Mouse (Mus musculus) stomach, embryonic 16.5 days (tissue): ENCODE data around the gene Zfp184. TPM values are rescaled to one million over a fixed set of nuclear protein-coding genes. Genes with fewer than 3 reads are reported as not detected.
A peak's percentile ranks its signal among the peaks of the same experiment; 100 is the strongest.
"Not testable (repeated sequence)": the region's sequence is repeated elsewhere in the genome, so short reads cannot be mapped to it uniquely, and the experiment has no call there.

Source experiments
- ATAC-seq: fragments of 200-750 bp; cut with Nextera tagmentation; 2 replicates; pipeline ENCODE4 v1.8.0; 2017; ENCODE audit warnings: moderate number of reproducible peaks, moderate TSS enrichment; ENCODE audit not compliant: insufficient read depth, low FRiP score
- H3K27ac ChIP-seq: fragments of 300-500 bp; sonication (generic); 2 replicates; pipeline ENCODE4 v1.5.1; 2014; ENCODE audit warnings: low read length
- H3K27me3 ChIP-seq: fragments of 300-500 bp; sonication (generic); 2 replicates; pipeline ENCODE4 v1.6.1; 2014; ENCODE audit warnings: low read length, control low read depth, mixed read lengths; ENCODE audit not compliant: control insufficient read depth, insufficient read depth
- H3K36me3 ChIP-seq: fragments of 300-500 bp; sonication (generic); 2 replicates; pipeline ENCODE4 v1.6.1; 2014; ENCODE audit warnings: low read length; ENCODE audit not compliant: control insufficient read depth, insufficient read depth
- H3K4me1 ChIP-seq: fragments of 300-500 bp; sonication (generic); 2 replicates; pipeline ENCODE4 v1.6.1; 2014; ENCODE audit warnings: low read length, control low read depth, mixed read lengths; ENCODE audit not compliant: control insufficient read depth, insufficient read depth
- H3K4me2 ChIP-seq: fragments of 300-500 bp; sonication (generic); 2 replicates; pipeline ENCODE4 v1.6.1; 2014; ENCODE audit warnings: low read depth, low read length, mixed read lengths
- H3K4me3 ChIP-seq: fragments of 300-500 bp; sonication (generic); replicated peaks from 2 replicates; pipeline ENCODE4 v1.5.1; 2014; ENCODE audit warnings: mild to moderate bottlenecking, low read length
- H3K9ac ChIP-seq: fragments of 300-500 bp; sonication (generic); 2 replicates; pipeline ENCODE4 v1.6.1; 2014; ENCODE audit warnings: low read length
- H3K9me3 ChIP-seq: fragments of 300-500 bp; sonication (generic); replicated peaks from 2 replicates; pipeline ENCODE4 v1.6.1; 2016; ENCODE audit warnings: low read length, control low read depth; ENCODE audit not compliant: control insufficient read depth
- WGBS: fragments of 180-500 bp; shearing (Covaris S2); extraction: QIAGEN DNeasy Blood & Tissue Kit; methylation state at CpG from one replicate; pipeline ENCODE4 v1.1.7; 2014; 5-methylcytosine and 5-hydroxymethylcytosine counted together
- polyA plus RNA-seq: library from polyadenylated mRNA; unstranded; fragments of >200 nt; fragmentation: Nextera tagmentation; extraction: Ambion mirVana; gene quantifications from 2 replicates; pipeline ENCODE4 v1.2.1, GENCODE M21; 2015

The Zfp184 gene
- polyA plus RNA-seq, 1 experiment from 2014 or later = 6.2 TPM

- 0 out of 2 replicates have a peak overlapping the region, but pooled peaks have one; percentile 1 for H3K4me2 ChIP-seq
- not testable (repeated sequence) for H3K4me3 ChIP-seq, H3K27me3 ChIP-seq, H3K4me1 ChIP-seq, H3K9me3 ChIP-seq, ATAC-seq, H3K27ac ChIP-seq, H3K36me3 ChIP-seq, H3K9ac ChIP-seq
- 41% methylated on average over 6 of the region's 6 CpGs for WGBS
These were observed 37.1 kb upstream of the Zfp184 start for GRCm38 (mm10) chr13:21907807-21908155.

DNA sequence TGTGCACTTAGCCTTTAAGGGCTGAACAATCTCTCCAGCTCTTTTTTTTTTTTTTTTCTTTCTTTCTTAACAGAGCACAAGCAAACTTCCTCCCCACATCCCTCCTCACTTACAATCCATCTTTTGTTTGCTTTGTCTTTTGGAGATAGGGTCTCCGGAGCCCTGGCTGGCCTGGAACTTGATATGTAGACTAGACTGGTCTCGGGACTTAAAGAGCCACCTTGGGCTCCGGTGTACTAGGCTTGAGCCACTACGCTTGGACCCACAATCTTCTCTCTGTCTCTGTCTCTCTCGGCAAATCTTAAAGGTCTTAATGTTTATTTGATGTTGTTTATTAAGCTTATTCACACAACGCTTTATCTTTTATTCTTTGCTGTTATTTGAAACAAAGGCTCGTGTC, 34.2 kb upstream of the Zfp184 start:
- H3K4me3 ChIP-seq = peak overlapping the region; percentile 28
- H3K36me3 ChIP-seq = no peaks in the 10 kb centered on the region
- ATAC-seq = no peak
- H3K9ac ChIP-seq = no peak overlapping the region
- H3K27me3 ChIP-seq = no peaks in the 10 kb centered on the region
- 19% methylated on average over 7 of the region's 7 CpGs for WGBS
- H3K9me3 ChIP-seq = no peaks in the 10 kb centered on the region
- H3K27ac ChIP-seq = no peak overlapping the region
- H3K4me2 ChIP-seq = peak overlapping the region; percentile 45
- H3K4me1 ChIP-seq = no peaks in the 10 kb centered on the region

DNA sequence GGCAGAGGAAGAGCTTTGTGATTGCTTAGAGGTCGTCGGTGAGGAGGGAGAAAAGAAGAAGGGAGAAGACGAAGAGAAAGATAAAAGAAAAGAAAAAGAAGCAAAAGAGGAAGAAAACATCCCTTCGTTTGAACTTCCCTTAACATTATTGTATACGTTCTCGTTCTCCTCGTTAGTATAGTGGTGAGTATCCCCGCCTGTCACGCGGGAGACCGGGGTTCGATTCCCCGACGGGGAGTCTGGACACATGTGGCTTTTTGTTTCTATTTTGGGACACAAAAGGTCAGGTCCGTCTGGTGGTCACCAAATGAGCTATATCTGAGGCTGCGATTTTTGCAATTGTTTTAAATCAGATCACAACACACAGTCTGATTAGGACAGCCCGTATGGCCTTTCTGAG, 33.7 kb upstream of the Zfp184 start:
- 15% methylated on average over 17 of the region's 17 CpGs for WGBS
- ATAC-seq = no peak
- Histone ChIP-seq H3K4me3 (peak overlapping the region; percentile 28), H3K9ac (no peak overlapping the region), H3K4me1 (no peaks in the 10 kb centered on the region), H3K9me3 (no peaks in the 10 kb centered on the region), H3K36me3 (no peaks in the 10 kb centered on the region), H3K27ac (no peak overlapping the region), H3K27me3 (no peaks in the 10 kb centered on the region; the same call in 1 of the 2 replicates), H3K4me2 (peak overlapping the region; percentile 45)

DNA sequence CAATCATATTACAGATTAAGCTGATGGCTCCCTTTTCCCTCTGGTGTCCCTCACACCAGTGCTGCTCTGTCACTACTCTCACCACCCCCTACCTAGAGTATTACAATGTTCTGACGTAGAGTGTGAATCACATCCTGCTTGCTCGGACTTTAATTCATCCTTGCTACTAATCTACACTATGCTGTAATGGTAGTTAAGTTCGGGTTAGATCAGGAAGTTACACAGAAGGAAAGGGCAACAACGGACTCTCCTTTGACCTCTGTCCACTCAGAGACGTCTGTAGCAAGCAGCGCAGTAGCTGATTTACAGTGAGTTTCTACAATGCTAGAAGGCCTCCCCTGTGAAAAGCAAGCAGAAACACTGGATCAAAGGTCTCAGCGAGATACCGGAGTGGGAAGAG, 31.0 kb upstream of the Zfp184 start:
- no peak for ATAC-seq
- Histone ChIP-seq H3K9me3 (no peaks in the 10 kb centered on the region), H3K4me3 (peak overlapping the region; percentile 34), H3K4me1 (no peaks in the 10 kb centered on the region), H3K36me3 (no peaks in the 10 kb centered on the region), H3K9ac (no peak overlapping the region), H3K4me2 (peak overlapping the region; percentile 38), H3K27me3 (no peaks in the 10 kb centered on the region; the same call in 1 of the 2 replicates), H3K27ac (no peak overlapping the region)
- WGBS = 34% methylated on average over 8 of the region's 8 CpGs

- Histone ChIP-seq H3K4me3 (peak overlapping the region; percentile 34), H3K4me1 (no peaks in the 10 kb centered on the region), H3K9ac (0 out of 2 replicates have a peak overlapping the region, but pooled peaks have one; percentile 28), H3K27ac (no peak overlapping the region), H3K27me3 (no peaks in the 10 kb centered on the region; the same call in 1 of the 2 replicates), H3K36me3 (no peaks in the 10 kb centered on the region), H3K4me2 (peak overlapping the region; percentile 38), H3K9me3 (no peaks in the 10 kb centered on the region)
- ATAC-seq = peak; percentile 71; the same call in 1 of the 2 replicates
- 16% methylated on average over 14 of the region's 14 CpGs for WGBS
These were observed 30.3 kb upstream of the Zfp184 start for GRCm38 (mm10) chr13:21914599-21914998.

DNA sequence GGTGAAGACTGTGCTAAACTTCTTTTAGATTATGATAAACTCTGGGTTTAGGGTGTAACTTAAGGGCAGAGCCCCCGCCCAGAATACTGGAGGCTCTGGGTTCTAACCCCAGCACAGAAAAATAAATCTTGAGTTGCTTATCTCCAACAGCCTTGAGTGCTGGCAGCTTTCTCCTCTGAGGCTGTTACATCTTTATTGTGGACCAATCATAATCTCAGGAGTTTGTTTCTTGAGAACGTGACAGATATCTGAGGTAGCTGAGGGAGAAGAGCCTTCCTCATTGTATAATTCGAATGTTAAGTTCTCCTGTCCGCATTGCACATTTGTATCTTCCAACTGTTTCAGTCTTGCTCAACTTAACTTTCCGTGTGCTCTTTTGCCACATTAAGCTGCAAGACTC, 29.4 kb upstream of the Zfp184 start:
- Histone ChIP-seq H3K9me3 (no peaks in the 10 kb centered on the region), H3K36me3 (no peaks in the 10 kb centered on the region), H3K9ac (no peak overlapping the region), H3K27ac (no peak overlapping the region), H3K4me3 (no peak overlapping the region), H3K27me3 (no peaks in the 10 kb centered on the region; the same call in 1 of the 2 replicates), H3K4me2 (no peak overlapping the region), H3K4me1 (no peaks in the 10 kb centered on the region)
- no peak for ATAC-seq
- WGBS = 61% methylated on average over 5 of the region's 5 CpGs

- H3K27ac ChIP-seq = no peak overlapping the region
- 56% methylated on average over 6 of the region's 6 CpGs for WGBS
- no peaks in the 10 kb centered on the region for H3K36me3 ChIP-seq
- no peak overlapping the region for H3K4me2 ChIP-seq
- H3K9me3 ChIP-seq = no peaks in the 10 kb centered on the region
- no peaks in the 10 kb centered on the region for H3K4me1 ChIP-seq
- H3K4me3 ChIP-seq = no peak overlapping the region
- ATAC-seq = no peak
- no peaks in the 10 kb centered on the region; the same call in 1 of the 2 replicates for H3K27me3 ChIP-seq
- H3K9ac ChIP-seq = no peak overlapping the region
These were observed 28.8 kb upstream of the Zfp184 start for GRCm38 (mm10) chr13:21916056-21916455.

- ATAC-seq = no peak
- Histone ChIP-seq H3K27me3 (no peaks in the 10 kb centered on the region; the same call in 1 of the 2 replicates), H3K9ac (no peak overlapping the region), H3K4me1 (no peaks in the 10 kb centered on the region), H3K27ac (no peak overlapping the region), H3K4me2 (peak overlapping the region; percentile 73), H3K36me3 (no peaks in the 10 kb centered on the region), H3K9me3 (no peaks in the 10 kb centered on the region), H3K4me3 (peak overlapping the region; percentile 56)
- 12% methylated on average over 13 of the region's 13 CpGs for WGBS
These were observed 27.9 kb upstream of the Zfp184 start for GRCm38 (mm10) chr13:21917040-21917439.

DNA sequence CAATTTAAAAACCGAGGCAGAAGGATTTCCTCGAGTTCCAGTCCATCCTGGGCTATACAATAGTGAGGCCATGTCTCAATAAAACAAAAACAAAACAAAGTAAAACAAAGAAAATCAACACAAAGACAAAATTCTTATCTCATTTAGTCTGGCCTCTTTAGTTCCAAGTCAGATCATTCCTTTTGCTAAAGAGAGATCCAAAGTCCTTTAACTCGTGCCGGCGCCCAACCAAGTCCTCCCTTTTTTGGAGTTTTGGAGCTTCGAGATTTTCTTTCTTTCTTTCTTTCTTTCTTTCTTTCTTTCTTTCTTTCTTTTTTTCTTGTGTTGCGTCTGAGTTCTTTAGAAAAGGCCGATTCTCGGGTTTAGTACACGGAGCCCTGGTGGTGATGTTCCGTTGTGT, 27.4 kb upstream of the Zfp184 start:
- no peaks in the 10 kb centered on the region for H3K4me1 ChIP-seq
- no peaks in the 10 kb centered on the region for H3K36me3 ChIP-seq
- no peak overlapping the region for H3K9ac ChIP-seq
- H3K4me3 ChIP-seq = peak overlapping the region; percentile 56
- WGBS = 9% methylated on average over 11 of the region's 11 CpGs
- no peaks in the 10 kb centered on the region; the same call in 1 of the 2 replicates for H3K27me3 ChIP-seq
- H3K9me3 ChIP-seq = no peaks in the 10 kb centered on the region
- no peak overlapping the region for H3K27ac ChIP-seq
- peak overlapping the region; percentile 73 for H3K4me2 ChIP-seq
- no peak for ATAC-seq
